Mouse (Mus musculus): ENCODE data around the gene Iqgap2. TPM values are rescaled to one million over a fixed set of nuclear protein-coding genes. Genes with fewer than 3 reads are reported as not detected.

The Iqgap2 gene
- polyA plus RNA-seq, 1 experiment from 2014 or later = 4.2 TPM

- WGBS = 94% methylated on average over 3 of the region's 3 CpGs
- Histone ChIP-seq H3K27me3 (replicated peaks; ENCODE audit: control insufficient read depth, insufficient read depth, low read length) (no peaks in the 10 kb centered on the region), H3K27ac (ENCODE audit: low read depth, low read length) (no peak overlapping the region), H3K36me3 (ENCODE audit: control insufficient read depth, insufficient read depth, low read length) (no peaks in the 10 kb centered on the region), H3K4me2 (ENCODE audit: low read length) (no peak overlapping the region), H3K4me1 (ENCODE audit: control insufficient read depth, insufficient read depth, low read length) (no peaks in the 10 kb centered on the region), H3K9ac (ENCODE audit: low read length) (no peak overlapping the region), H3K9me3 (replicated peaks; ENCODE audit: control insufficient read depth, low read length) (no peaks in the 10 kb centered on the region), H3K4me3 (ENCODE audit: low read depth, low read length) (no peak overlapping the region)
- DNase-seq (ENCODE audit: low spot score) = no peak
- ATAC-seq = no peak
Observed at GRCm38 (mm10) chr13:95902696-95903095, 11.0 kb upstream of the Iqgap2 start.

- no peak for DNase-seq (ENCODE audit: low spot score)
- no peaks in the 10 kb centered on the region for H3K27me3 ChIP-seq (replicated peaks; ENCODE audit: control insufficient read depth, insufficient read depth, low read length)
- no peak overlapping the region for H3K27ac ChIP-seq (ENCODE audit: low read depth, low read length)
- H3K36me3 ChIP-seq (ENCODE audit: control insufficient read depth, insufficient read depth, low read length) = no peaks in the 10 kb centered on the region
- H3K9ac ChIP-seq (ENCODE audit: low read length) = no peak overlapping the region
- H3K4me1 ChIP-seq (ENCODE audit: control insufficient read depth, insufficient read depth, low read length) = no peaks in the 10 kb centered on the region
- H3K9me3 ChIP-seq (replicated peaks; ENCODE audit: control insufficient read depth, low read length) = no peaks in the 10 kb centered on the region
- H3K4me2 ChIP-seq (ENCODE audit: low read length) = no peak overlapping the region
- 93% methylated on average over 1 of the region's 1 CpGs for WGBS
- no peak for ATAC-seq
- H3K4me3 ChIP-seq (ENCODE audit: low read depth, low read length) = no peak overlapping the region
Observed at GRCm38 (mm10) chr13:95899885-95900650, 8.3 kb upstream of the Iqgap2 start.

GRCm38 (mm10) chr13:95896501-95896900 is 4.8 kb upstream of the Iqgap2 start:
- WGBS = 88% methylated on average over 6 of the region's 6 CpGs
- H3K4me1 ChIP-seq (ENCODE audit: control insufficient read depth, insufficient read depth, low read length) = no peaks in the 10 kb centered on the region
- DNase-seq (ENCODE audit: low spot score) (no peak), ATAC-seq (no peak)
- no peak overlapping the region for H3K4me3 ChIP-seq (ENCODE audit: low read depth, low read length)
- H3K9ac ChIP-seq (ENCODE audit: low read length) = no peak overlapping the region
- H3K27ac ChIP-seq (ENCODE audit: low read depth, low read length) = no peak overlapping the region
- no peaks in the 10 kb centered on the region for H3K36me3 ChIP-seq (ENCODE audit: control insufficient read depth, insufficient read depth, low read length)
- no peak overlapping the region for H3K4me2 ChIP-seq (ENCODE audit: low read length)
- no peaks in the 10 kb centered on the region for H3K27me3 ChIP-seq (replicated peaks; ENCODE audit: control insufficient read depth, insufficient read depth, low read length)
- H3K9me3 ChIP-seq (replicated peaks; ENCODE audit: control insufficient read depth, low read length) = no peaks in the 10 kb centered on the region

- H3K27ac ChIP-seq (ENCODE audit: low read depth, low read length) = no peak overlapping the region
- no peak overlapping the region for H3K9ac ChIP-seq (ENCODE audit: low read length)
- H3K4me1 ChIP-seq (ENCODE audit: control insufficient read depth, insufficient read depth, low read length) = peaks cover 8% of the 10 kb centered on the region
- no peaks in the 10 kb centered on the region for H3K36me3 ChIP-seq (ENCODE audit: control insufficient read depth, insufficient read depth, low read length)
- no peak overlapping the region for H3K4me2 ChIP-seq (ENCODE audit: low read length)
- ATAC-seq (no peak), DNase-seq (ENCODE audit: low spot score) (no peak)
- no peaks in the 10 kb centered on the region for H3K27me3 ChIP-seq (replicated peaks; ENCODE audit: control insufficient read depth, insufficient read depth, low read length)
- H3K4me3 ChIP-seq (ENCODE audit: low read depth, low read length) = no peak overlapping the region
- WGBS = 86% methylated on average over 4 of the region's 4 CpGs
- H3K9me3 ChIP-seq (replicated peaks; ENCODE audit: control insufficient read depth, low read length) = no peaks in the 10 kb centered on the region
Observed at GRCm38 (mm10) chr13:95893166-95893565, 1.4 kb upstream of the Iqgap2 start.

- Histone ChIP-seq H3K9ac (ENCODE audit: low read length) (peak overlapping the region; percentile 81; the same call in 1 of the 2 replicates), H3K27ac (ENCODE audit: low read depth, low read length) (no peak overlapping the region)
- peak; percentile 35 for DNase-seq (ENCODE audit: low spot score)
Observed at GRCm38 (mm10) chr13:95892611-95893145, 956 bp upstream of the Iqgap2 start.

GRCm38 (mm10) chr13:95891926-95892610 is 346 bp upstream of the Iqgap2 start:
- ATAC-seq (peak; percentile 93), DNase-seq (ENCODE audit: low spot score) (peak; percentile 84)
- WGBS = under 1% methylated on average over 39 of the region's 52 CpGs
- peak overlapping the region; percentile 70 for H3K4me3 ChIP-seq (ENCODE audit: low read depth, low read length)
- H3K9me3 ChIP-seq (replicated peaks; ENCODE audit: control insufficient read depth, low read length) = no peaks in the 10 kb centered on the region
- H3K4me2 ChIP-seq (ENCODE audit: low read length) = peak overlapping the region; percentile 97
- peaks cover 8% of the 10 kb centered on the region for H3K4me1 ChIP-seq (ENCODE audit: control insufficient read depth, insufficient read depth, low read length)
- H3K27ac ChIP-seq (ENCODE audit: low read depth, low read length) = peak overlapping the region; percentile 48; the same call in 1 of the 2 replicates
- H3K9ac ChIP-seq (ENCODE audit: low read length) = peak overlapping the region; percentile 81
- H3K27me3 ChIP-seq (replicated peaks; ENCODE audit: control insufficient read depth, insufficient read depth, low read length) = no peaks in the 10 kb centered on the region
- H3K36me3 ChIP-seq (ENCODE audit: control insufficient read depth, insufficient read depth, low read length) = no peaks in the 10 kb centered on the region

More at GRCm38 (mm10) chr13:95892611-95893145, 956 bp upstream of the Iqgap2 start:
- Histone ChIP-seq H3K27me3 (replicated peaks; ENCODE audit: control insufficient read depth, insufficient read depth, low read length) (no peaks in the 10 kb centered on the region), H3K9me3 (replicated peaks; ENCODE audit: control insufficient read depth, low read length) (no peaks in the 10 kb centered on the region), H3K4me2 (ENCODE audit: low read length) (peak overlapping the region; percentile 97), H3K4me3 (ENCODE audit: low read depth, low read length) (peak overlapping the region; percentile 70), H3K36me3 (ENCODE audit: control insufficient read depth, insufficient read depth, low read length) (no peaks in the 10 kb centered on the region), H3K4me1 (ENCODE audit: control insufficient read depth, insufficient read depth, low read length) (peaks cover 8% of the 10 kb centered on the region)
- 15% methylated on average over 12 of the region's 12 CpGs for WGBS
- no peak for ATAC-seq

GRCm38 (mm10) chr13:95890851-95891471 is 761 bp downstream of the Iqgap2 start:
- Histone ChIP-seq H3K4me1 (ENCODE audit: control insufficient read depth, insufficient read depth, low read length) (peaks cover 8% of the 10 kb centered on the region), H3K4me3 (ENCODE audit: low read depth, low read length) (peak overlapping the region; percentile 70), H3K4me2 (ENCODE audit: low read length) (peak overlapping the region; percentile 97), H3K36me3 (ENCODE audit: control insufficient read depth, insufficient read depth, low read length) (no peaks in the 10 kb centered on the region), H3K9ac (ENCODE audit: low read length) (peak overlapping the region; percentile 81), H3K27me3 (replicated peaks; ENCODE audit: control insufficient read depth, insufficient read depth, low read length) (no peaks in the 10 kb centered on the region), H3K27ac (ENCODE audit: low read depth, low read length) (0 out of 2 replicates have a peak overlapping the region, but pooled peaks have one; percentile 48), H3K9me3 (replicated peaks; ENCODE audit: control insufficient read depth, low read length) (no peaks in the 10 kb centered on the region)
- DNase-seq (ENCODE audit: low spot score) = peak; percentile 64
- peak; percentile 43 for ATAC-seq
- under 1% methylated on average over 33 of the region's 33 CpGs for WGBS

GRCm38 (mm10) chr13:95889981-95890545 is 1.7 kb downstream of the Iqgap2 start:
- H3K9me3 ChIP-seq (replicated peaks; ENCODE audit: control insufficient read depth, low read length) = no peaks in the 10 kb centered on the region
- 13% methylated on average over 8 of the region's 8 CpGs for WGBS
- H3K27ac ChIP-seq (ENCODE audit: low read depth, low read length) = 0 out of 2 replicates have a peak overlapping the region, but pooled peaks have one; percentile 33
- no peak overlapping the region for H3K9ac ChIP-seq (ENCODE audit: low read length)
- ATAC-seq = no peak
- no peaks in the 10 kb centered on the region for H3K27me3 ChIP-seq (replicated peaks; ENCODE audit: control insufficient read depth, insufficient read depth, low read length)
- H3K4me1 ChIP-seq (ENCODE audit: control insufficient read depth, insufficient read depth, low read length) = peaks cover 8% of the 10 kb centered on the region
- DNase-seq (ENCODE audit: low spot score) = peak; percentile 53
- no peaks in the 10 kb centered on the region for H3K36me3 ChIP-seq (ENCODE audit: control insufficient read depth, insufficient read depth, low read length)
- peak overlapping the region; percentile 97 for H3K4me2 ChIP-seq (ENCODE audit: low read length)
- H3K4me3 ChIP-seq (ENCODE audit: low read depth, low read length) = peak overlapping the region; percentile 70; the same call in 1 of the 2 replicates

Measured in forebrain, embryonic 14.5 days (tissue).